Mouse (Mus musculus) forebrain, embryonic 14.5 days (tissue): ENCODE measurements around the gene Wdr90. TPM values are rescaled to one million over a fixed set of nuclear protein-coding genes. Genes with fewer than 3 reads are reported as not detected.
"Not testable (repeated sequence)": the region's sequence is repeated elsewhere in the genome, so short reads cannot be mapped to it uniquely, and the experiment has no call there.

Experiments
- ATAC-seq: fragments of 200-750 bp; cut with Nextera tagmentation; 2 replicates; pipeline ENCODE4 v1.8.0; 2017; ENCODE audit warnings: mild to moderate bottlenecking, moderate library complexity
- DNase-seq: peaks from one replicate; pipeline ENCODE4 v3.0.0-alpha.2; 2015; ENCODE audit warnings: low spot score
- H3K27ac ChIP-seq: fragments of 300-500 bp; sonication (generic); 2 replicates; pipeline ENCODE4 v1.5.1; 2014; ENCODE audit warnings: low read depth, mild to moderate bottlenecking, control low read depth, low read length, moderate library complexity
- H3K27me3 ChIP-seq: fragments of 300-500 bp; sonication (generic); replicated peaks from 2 replicates; pipeline ENCODE4 v1.6.1; 2014; ENCODE audit warnings: low read length, control low read depth, mixed read lengths; ENCODE audit not compliant: control insufficient read depth, insufficient read depth
- H3K36me3 ChIP-seq: fragments of 300-500 bp; sonication (generic); 2 replicates; pipeline ENCODE4 v1.6.1; 2014; ENCODE audit warnings: low read length, control low read depth; ENCODE audit not compliant: control insufficient read depth, insufficient read depth
- H3K4me1 ChIP-seq: fragments of 300-500 bp; sonication (generic); 2 replicates; pipeline ENCODE4 v1.6.1; 2014; ENCODE audit warnings: antibody characterized with exemption, low read length, control low read depth; ENCODE audit not compliant: control insufficient read depth, insufficient read depth
- H3K4me2 ChIP-seq: fragments of 300-500 bp; sonication (generic); 2 replicates; pipeline ENCODE4 v1.6.1; 2014; ENCODE audit warnings: mild to moderate bottlenecking, control low read depth, low read length
- H3K4me3 ChIP-seq: fragments of 300-500 bp; sonication (generic); 2 replicates; pipeline ENCODE4 v1.5.1; 2014; ENCODE audit warnings: low read depth, low read length, control low read depth
- H3K9ac ChIP-seq: fragments of 300-500 bp; sonication (generic); 2 replicates; pipeline ENCODE4 v1.6.1; 2014; ENCODE audit warnings: mild to moderate bottlenecking, low read length, control low read depth, moderate library complexity
- H3K9me3 ChIP-seq: fragments of 300-500 bp; sonication (generic); replicated peaks from 2 replicates; pipeline ENCODE4 v1.6.1; 2016; ENCODE audit warnings: low read length, control low read depth, mixed read lengths; ENCODE audit not compliant: control insufficient read depth
- WGBS: fragments of 180-500 bp; shearing (Covaris S2); extraction: QIAGEN DNeasy Blood & Tissue Kit; methylation state at CpG from one replicate; pipeline ENCODE4 v1.1.7; 2014; 5-methylcytosine and 5-hydroxymethylcytosine counted together
- polyA plus RNA-seq: library from polyadenylated mRNA; unstranded; fragments of >200 nt; fragmentation: Nextera tagmentation; extraction: Ambion mirVana; gene quantifications from 2 replicates; pipeline ENCODE4 v1.2.1, GENCODE M21; 2014

Gene Wdr90
- polyA plus RNA-seq, 1 experiment from 2014 or later: 11.6 TPM

- DNase-seq: no peak
- 86% methylated on average over 11 of the region's 11 CpGs for WGBS
- Histone ChIP-seq H3K27me3 (no peaks in the 10 kb centered on the region), H3K4me2 (peak overlapping the region; percentile 88), H3K9me3 (no peaks in the 10 kb centered on the region), H3K27ac (no peak overlapping the region), H3K36me3 (peaks cover 9% of the 10 kb centered on the region), H3K4me3 (peak overlapping the region; percentile 77), H3K9ac (no peak overlapping the region), H3K4me1 (peaks cover 13% of the 10 kb centered on the region)
- ATAC-seq: no peak
Measured at GRCm38 (mm10) chr17:25873405-25874147, 12.3 kb upstream of the Wdr90 start.

- Histone ChIP-seq H3K36me3 (no peaks in the 10 kb centered on the region; the same call in 1 of the 2 replicates), H3K4me3 (no peak overlapping the region), H3K4me1 (peaks cover 16% of the 10 kb centered on the region), H3K9ac (no peak overlapping the region), H3K27ac (no peak overlapping the region), H3K4me2 (no peak overlapping the region), H3K9me3 (no peaks in the 10 kb centered on the region), H3K27me3 (no peaks in the 10 kb centered on the region)
- DNase-seq: no peak
- ATAC-seq: no peak
- 86% methylated on average over 3 of the region's 3 CpGs for WGBS
Measured at GRCm38 (mm10) chr17:25872676-25873075, 11.4 kb upstream of the Wdr90 start.

- peaks cover 18% of the 10 kb centered on the region for H3K4me1 ChIP-seq
- not testable (repeated sequence) for H3K9me3 ChIP-seq, H3K27ac ChIP-seq, H3K4me3 ChIP-seq, DNase-seq, ATAC-seq, H3K4me2 ChIP-seq, H3K9ac ChIP-seq, H3K36me3 ChIP-seq, H3K27me3 ChIP-seq
Measured at GRCm38 (mm10) chr17:25871566-25871965, 10.3 kb upstream of the Wdr90 start.

- Histone ChIP-seq H3K4me1 (peaks cover 12% of the 10 kb centered on the region; the same call in 1 of the 2 replicates), H3K4me2 (no peak overlapping the region), H3K9ac (no peak overlapping the region), H3K27me3 (no peaks in the 10 kb centered on the region), H3K9me3 (no peaks in the 10 kb centered on the region), H3K36me3 (no peaks in the 10 kb centered on the region), H3K27ac (no peak overlapping the region), H3K4me3 (no peak overlapping the region)
- 91% methylated on average over 2 of the region's 2 CpGs for WGBS
- ATAC-seq (no peak), DNase-seq (no peak)
Measured at GRCm38 (mm10) chr17:25869954-25870353, 8.7 kb upstream of the Wdr90 start.

GRCm38 (mm10) chr17:25869498-25869897, 8.2 kb upstream of the Wdr90 start:
- WGBS: 88% methylated on average over 8 of the region's 8 CpGs
- H3K4me1 ChIP-seq: peaks cover 12% of the 10 kb centered on the region; the same call in 1 of the 2 replicates
- H3K27ac ChIP-seq: no peak overlapping the region

GRCm38 (mm10) chr17:25868601-25869191, 7.4 kb upstream of the Wdr90 start, which contains the start of gene Mcrip2:
TSS of gene Mcrip2 (minus strand) at chr17:25868764.
- ATAC-seq: peak; percentile 94
- H3K27me3 ChIP-seq: no peaks in the 10 kb centered on the region
- whole genome bisulfite sequencing: 0% methylated on average over 24 of the region's 24 CpGs

More at GRCm38 (mm10) chr17:25869498-25869897, 8.2 kb upstream of the Wdr90 start:
- DNase-seq: no peak
- H3K4me2 ChIP-seq: no peak overlapping the region
- no peaks in the 10 kb centered on the region for H3K36me3 ChIP-seq
- no peaks in the 10 kb centered on the region for H3K9me3 ChIP-seq
- no peak overlapping the region for H3K9ac ChIP-seq
- no peak overlapping the region for H3K4me3 ChIP-seq
- H3K27me3 ChIP-seq: no peaks in the 10 kb centered on the region
- no peak for ATAC-seq

GRCm38 (mm10) chr17:25867836-25868600, 6.7 kb upstream of the Wdr90 start:
- 2% methylated on average over 41 of the region's 42 CpGs for whole genome bisulfite sequencing
- Histone ChIP-seq H3K27me3 (no peaks in the 10 kb centered on the region), H3K4me2 (peak overlapping the region; percentile 99), H3K4me1 (peaks cover 6% of the 10 kb centered on the region; the same call in 1 of the 2 replicates), H3K9ac (peak overlapping the region; percentile 69), H3K27ac (no peak overlapping the region), H3K36me3 (no peaks in the 10 kb centered on the region), H3K4me3 (peak overlapping the region; percentile 62), H3K9me3 (no peaks in the 10 kb centered on the region)
- ATAC-seq (peak; percentile 51), DNase-seq (peak; percentile 17)

More at GRCm38 (mm10) chr17:25868601-25869191, 7.4 kb upstream of the Wdr90 start, which contains the start of gene Mcrip2:
- Histone ChIP-seq H3K36me3 (no peaks in the 10 kb centered on the region), H3K4me3 (peak within 1 kb of the TSS; percentile 62), H3K4me2 (peak within 1 kb of the TSS; percentile 99), H3K9ac (peak within 1 kb of the TSS; percentile 69), H3K4me1 (peaks cover 6% of the 10 kb centered on the region; the same call in 1 of the 2 replicates), H3K27ac (peak within 1 kb of the TSS; percentile 55; the same call in 1 of the 2 replicates), H3K9me3 (no peaks in the 10 kb centered on the region)
- DNase-seq: peak; percentile 91

GRCm38 (mm10) chr17:25867509-25867835, 6.2 kb upstream of the Wdr90 start:
- no peak overlapping the region for H3K27ac ChIP-seq
- ATAC-seq (no peak), DNase-seq (no peak)
- H3K9me3 ChIP-seq: no peaks in the 10 kb centered on the region
- peak overlapping the region; percentile 69 for H3K9ac ChIP-seq
- H3K27me3 ChIP-seq: no peaks in the 10 kb centered on the region
- H3K36me3 ChIP-seq: no peaks in the 10 kb centered on the region
- 13% methylated on average over 7 of the region's 7 CpGs for WGBS
- peaks cover 6% of the 10 kb centered on the region; the same call in 1 of the 2 replicates for H3K4me1 ChIP-seq
- peak overlapping the region; percentile 99 for H3K4me2 ChIP-seq
- H3K4me3 ChIP-seq: peak overlapping the region; percentile 62
